Mouse (Mus musculus) kidney, adult 2 months (tissue): ENCODE measurements around the gene Gm8773.

ENCODE experiments used
- CTCF ChIP-seq: fragments of 200-500 bp; conservative IDR thresholded peaks from 2 replicates; pipeline ENCODE4 v1.5.1; 2011; ENCODE audit warnings: low read depth, mild to moderate bottlenecking, control low read depth, low read length, moderate library complexity, mixed read lengths; ENCODE audit not compliant: insufficient read depth, insufficient read length
- POLR2A ChIP-seq: fragments of 200-500 bp; IDR thresholded peaks from one replicate; pipeline ENCODE4 v1.6.1; 2011; ENCODE audit warnings: low read depth, low read length, control low read depth

GRCm38 (mm10) chr5:5610540-5610939 lies 36.9 kb downstream of the Gm8773 start:
- no peak for TF ChIP-seq CTCF
- TF ChIP-seq POLR2A: no peak
